14 mouse cellular contexts compared by ENCODE assay signal in the genomic region with DNA sequence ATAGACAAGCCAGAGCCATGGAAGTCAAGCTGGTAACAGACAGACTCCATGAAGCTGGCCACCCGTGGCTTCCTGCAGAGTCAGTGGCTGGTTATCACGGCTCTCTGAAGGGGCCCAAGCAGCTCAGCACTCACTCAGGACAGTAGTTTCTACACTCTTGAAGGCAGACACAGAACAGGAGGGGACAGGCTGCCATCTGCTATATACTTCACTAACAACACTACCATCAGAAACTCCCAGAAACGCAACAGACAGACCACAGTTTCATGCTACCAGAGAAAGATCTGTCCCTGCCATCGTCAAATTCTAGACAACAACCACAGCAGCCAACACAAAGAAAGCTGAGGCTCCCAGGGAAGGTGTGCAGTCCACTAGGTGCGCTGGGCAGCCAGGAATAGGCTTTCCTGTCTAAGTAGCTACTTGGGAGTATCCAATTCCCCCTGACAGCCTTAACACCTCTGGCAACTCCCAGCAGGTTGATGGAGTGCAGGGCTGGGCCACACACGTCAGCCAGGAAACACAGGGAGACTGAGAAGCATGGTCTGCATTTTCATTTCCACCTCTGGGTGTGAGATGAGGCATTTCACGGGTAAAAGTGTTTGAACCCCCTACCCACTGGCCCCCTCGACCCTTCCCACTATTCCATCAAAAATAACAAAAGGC.
A peak's percentile ranks its signal among the peaks of the same experiment; 100 is the strongest.
DNase-seq lines count a peak whose midpoint lies in the region; ATAC-seq lines count a peak whose summit lies in the region.
"Had no signal": no experiment of that assay in that cellular context is flagged by ENCODE, and none has a peak within 500 bp of the region (broad histone marks: within the 10 kb centered on the region; RNA-seq: fewer than 3 reads in every experiment).

No protein-coding gene starts in this region.

- intact Hi-C loops in left cerebral cortex, postnatal 10 days (cut with DNase I), result no loop called here

- no peak overlapping the region for H3K4me2 ChIP-seq in hindbrain, embryonic 14.5 days (replicated peaks)
- H3K4me2 ChIP-seq in neural tube, embryonic 13.5 days, result no peak overlapping the region
- H3K4me2 ChIP-seq in neural tube, embryonic 15.5 days, result no peak overlapping the region
- H3K4me2 ChIP-seq: embryonic facial prominence, embryonic 13.5 days had no signal

- H3K27ac ChIP-seq in hindbrain, embryonic 10.5 days, result peak overlapping the region; percentile 79
- H3K27ac ChIP-seq in hindbrain, embryonic 14.5 days, result no peak overlapping the region
- H3K27ac ChIP-seq in neural tube, embryonic 13.5 days (replicated peaks), result 0 out of 2 replicates have a peak overlapping the region, but pooled peaks have one; percentile 23
- no peak overlapping the region for H3K27ac ChIP-seq in neural tube, embryonic 15.5 days (replicated peaks)
- peak overlapping the region; percentile 71 for H3K27ac ChIP-seq in limb, embryonic 10.5 days
- H3K27ac ChIP-seq: embryonic facial prominence, embryonic 13.5 days had no signal

- ATAC-seq in hindbrain, embryonic 14.5 days (ENCODE audit: low FRiP score), result no peak
- ATAC-seq in neural tube, embryonic 13.5 days (ENCODE audit: low read depth), result 0 out of 2 replicates have a peak, but pooled peaks have one; percentile 54
- no peak for ATAC-seq in neural tube, embryonic 15.5 days (ENCODE audit: low FRiP score)
- ATAC-seq: inflammation-experienced regulatory T-cells, adult 6 months; liver, postnatal 0 days; Patski had no signal

- H3K27me3 ChIP-seq in hindbrain, embryonic 10.5 days (ENCODE audit: insufficient read depth, poor library complexity, severe bottlenecking), result no peaks in the 10 kb centered on the region
- H3K27me3 ChIP-seq in hindbrain, embryonic 14.5 days (ENCODE audit: control insufficient read depth, insufficient read depth, low read length), result no peaks in the 10 kb centered on the region
- no peaks in the 10 kb centered on the region for H3K27me3 ChIP-seq in neural tube, embryonic 13.5 days
- H3K27me3 ChIP-seq in neural tube, embryonic 15.5 days (replicated peaks), result no peaks in the 10 kb centered on the region
- no peaks in the 10 kb centered on the region for H3K27me3 ChIP-seq in limb, embryonic 10.5 days (ENCODE audit: low read depth, poor library complexity, severe bottlenecking)
- H3K27me3 ChIP-seq: embryonic facial prominence, embryonic 13.5 days; Patski had no signal

- 55% methylated on average over 8 of the region's 8 CpGs for WGBS in hindbrain, embryonic 10.5 days
- 52% methylated on average over 8 of the region's 8 CpGs for WGBS in hindbrain, embryonic 14.5 days
- WGBS in neural tube, embryonic 13.5 days, result 48% methylated on average over 8 of the region's 8 CpGs
- 45% methylated on average over 8 of the region's 8 CpGs for WGBS in neural tube, embryonic 15.5 days
- WGBS in limb, embryonic 10.5 days, result 37% methylated on average over 8 of the region's 8 CpGs

- no peak overlapping the region for H3K9ac ChIP-seq in hindbrain, embryonic 14.5 days
- H3K9ac ChIP-seq in neural tube, embryonic 13.5 days, result 0 out of 2 replicates have a peak overlapping the region, but pooled peaks have one; percentile 8
- no peak overlapping the region for H3K9ac ChIP-seq in neural tube, embryonic 15.5 days (replicated peaks)
- H3K9ac ChIP-seq: embryonic facial prominence, embryonic 13.5 days; liver, postnatal 0 days had no signal

- H3K9me3 ChIP-seq in hindbrain, embryonic 10.5 days, result no peaks in the 10 kb centered on the region
- no peaks in the 10 kb centered on the region for H3K9me3 ChIP-seq in hindbrain, embryonic 14.5 days (ENCODE audit: control insufficient read depth, low read length)
- no peaks in the 10 kb centered on the region for H3K9me3 ChIP-seq in neural tube, embryonic 13.5 days
- H3K9me3 ChIP-seq in neural tube, embryonic 15.5 days (replicated peaks), result no peaks in the 10 kb centered on the region
- H3K9me3 ChIP-seq in limb, embryonic 10.5 days (replicated peaks), result no peaks in the 10 kb centered on the region
- H3K9me3 ChIP-seq: embryonic facial prominence, embryonic 13.5 days had no signal

- DNase-seq in hindbrain, embryonic 10.5 days (ENCODE audit: low spot score), result no peak
- DNase-seq in hindbrain, embryonic 14.5 days (ENCODE audit: low spot score), result no peak
- no peak for DNase-seq in limb, embryonic 10.5 days (ENCODE audit: low spot score)
- DNase-seq in left cerebral cortex, postnatal 10 days (ENCODE audit: extremely low spot score in 1 of 2, low spot score in 2 of 2), result no peak
- no peak for DNase-seq in adrenal gland, adult 2 months
- DNase-seq: cerebellum, adult 9-10 months; heart, adult 18-20 months; liver, postnatal 0 days; right cerebral cortex, postnatal 4 days had no signal

- H3K36me3 ChIP-seq in hindbrain, embryonic 10.5 days, result no peaks in the 10 kb centered on the region
- H3K36me3 ChIP-seq in hindbrain, embryonic 14.5 days (replicated peaks; ENCODE audit: control insufficient read depth, insufficient read depth), result no peaks in the 10 kb centered on the region
- H3K36me3 ChIP-seq in neural tube, embryonic 13.5 days, result no peaks in the 10 kb centered on the region
- no peaks in the 10 kb centered on the region for H3K36me3 ChIP-seq in neural tube, embryonic 15.5 days
- 0 out of 2 replicates have a peak, but pooled peaks cover 2% of the 10 kb centered on the region for H3K36me3 ChIP-seq in limb, embryonic 10.5 days
- H3K36me3 ChIP-seq: embryonic facial prominence, embryonic 13.5 days had no signal

- H3K4me1 ChIP-seq in hindbrain, embryonic 10.5 days (replicated peaks), result peaks cover 42% of the 10 kb centered on the region
- peaks cover 10% of the 10 kb centered on the region; the same call in 1 of the 2 replicates for H3K4me1 ChIP-seq in hindbrain, embryonic 14.5 days (replicated peaks; ENCODE audit: control insufficient read depth, insufficient read depth, low read length)
- peaks cover 39% of the 10 kb centered on the region for H3K4me1 ChIP-seq in neural tube, embryonic 13.5 days (replicated peaks)
- peaks cover 40% of the 10 kb centered on the region for H3K4me1 ChIP-seq in neural tube, embryonic 15.5 days
- H3K4me1 ChIP-seq in limb, embryonic 10.5 days, result peaks cover 51% of the 10 kb centered on the region

- H3K4me3 ChIP-seq in hindbrain, embryonic 10.5 days, result no peak overlapping the region
- no peak overlapping the region for H3K4me3 ChIP-seq in hindbrain, embryonic 14.5 days (replicated peaks; ENCODE audit: low read length)
- H3K4me3 ChIP-seq in neural tube, embryonic 13.5 days, result no peak overlapping the region
- no peak overlapping the region for H3K4me3 ChIP-seq in neural tube, embryonic 15.5 days (replicated peaks)
- no peak overlapping the region for H3K4me3 ChIP-seq in limb, embryonic 10.5 days
- H3K4me3 ChIP-seq: embryonic facial prominence, embryonic 13.5 days had no signal

Comparison
In these comparisons a context has a peak if more than half of its experiments do, and no peak if none do; other contexts are left out.
1. H3K27ac ChIP-seq: peak in hindbrain, embryonic 10.5 days (single experiment), neural tube, embryonic 13.5 days (single experiment) and limb, embryonic 10.5 days (single experiment); none in hindbrain, embryonic 14.5 days (single experiment) and neural tube, embryonic 15.5 days (single experiment).